8 mouse cellular contexts compared by ENCODE assay signal in genomic region chr6:50566997-50567255, GRCm38 (mm10). TPM values are rescaled to one million over a fixed set of nuclear protein-coding genes. Genes with fewer than 3 reads are reported as not detected.
DNase-seq lines count a peak whose midpoint lies in the region; ATAC-seq and TF ChIP-seq lines count a peak whose summit lies in the region.

No protein-coding gene starts in this region.

- intact Hi-C loops in left cerebral cortex, postnatal 36 days (cut with DNase I): loop anchor here (5.0 kb wide), 1 partner anchor 1305 kb away; the partner anchor contains the start of gene Tra2a
- intact Hi-C loops in left cerebral cortex, postnatal 4 days (cut with DNase I): no loop called here

- peak overlapping the region; percentile 69 for H3K4me3 ChIP-seq in liver, adult 2 months (ENCODE audit: insufficient read depth, low read depth, low read length)
- H3K4me3 ChIP-seq in embryonic facial prominence, embryonic 11.5 days (ENCODE audit: low read depth, low read length): peak overlapping the region; percentile 90
- H3K4me3 ChIP-seq in intestine, embryonic 15.5 days (replicated peaks): peak overlapping the region; percentile 87
- peak overlapping the region; percentile 82 for H3K4me3 ChIP-seq in neural tube, embryonic 13.5 days

- no peak for DNase-seq in liver, adult 2 months (ENCODE audit: extremely low read depth, low read depth, low spot score)
- DNase-seq in liver: no peak
- DNase-seq in embryonic facial prominence, embryonic 11.5 days (ENCODE audit: low spot score): no peak
- no peak for DNase-seq in left cerebral cortex, postnatal 36 days (ENCODE audit: low spot score in 2 of 2)
- DNase-seq in adrenal gland, adult (ENCODE audit: inconsistent age in 2 of 2, low spot score in 1 of 2): no peak
- DNase-seq in left cerebral cortex, postnatal 4 days: no peak

- no peak for TF ChIP-seq POLR2A in liver, adult 2 months (IDR thresholded peaks at IDR 0.05; ENCODE audit: extremely low read depth, insufficient read depth, low read length)

- no peak for ATAC-seq in embryonic facial prominence, embryonic 11.5 days (replicated peaks; ENCODE audit: insufficient number of reproducible peaks, low FRiP score, low TSS enrichment, low read depth)
- no peak for ATAC-seq in intestine, embryonic 15.5 days
- ATAC-seq in neural tube, embryonic 13.5 days (ENCODE audit: low read depth): no peak; the same call in 1 of the 2 replicates

- H3K79me2 ChIP-seq in liver, adult 2 months (ENCODE audit: control insufficient read depth, insufficient read depth, low read length): no peaks in the 10 kb centered on the region; the same call in 1 of the 2 replicates

- peak overlapping the region; percentile 76 for H3K9ac ChIP-seq in liver, adult 2 months (ENCODE audit: low read depth, low read length)
- peak overlapping the region; percentile 90 for H3K9ac ChIP-seq in embryonic facial prominence, embryonic 11.5 days (replicated peaks; ENCODE audit: low read length)
- peak overlapping the region; percentile 48 for H3K9ac ChIP-seq in intestine, embryonic 15.5 days
- H3K9ac ChIP-seq in neural tube, embryonic 13.5 days: peak overlapping the region; percentile 86

- H3K4me1 ChIP-seq in liver, adult 2 months (ENCODE audit: control insufficient read depth, insufficient read depth, low read length): 0 out of 2 replicates have a peak, but pooled peaks cover 2% of the 10 kb centered on the region
- H3K4me1 ChIP-seq in embryonic facial prominence, embryonic 11.5 days (ENCODE audit: control insufficient read depth, insufficient read depth, low read length): no peaks in the 10 kb centered on the region
- H3K4me1 ChIP-seq in intestine, embryonic 15.5 days (replicated peaks): no peaks in the 10 kb centered on the region
- H3K4me1 ChIP-seq in neural tube, embryonic 13.5 days (replicated peaks): peaks cover 14% of the 10 kb centered on the region

- no peaks in the 10 kb centered on the region for H3K27me3 ChIP-seq in liver, adult 2 months (ENCODE audit: control insufficient read depth, insufficient read depth, low read length)
- no peaks in the 10 kb centered on the region for H3K27me3 ChIP-seq in embryonic facial prominence, embryonic 11.5 days (ENCODE audit: control insufficient read depth, insufficient read depth, low read length)
- no peaks in the 10 kb centered on the region for H3K27me3 ChIP-seq in intestine, embryonic 15.5 days (replicated peaks)
- no peaks in the 10 kb centered on the region for H3K27me3 ChIP-seq in neural tube, embryonic 13.5 days

- H3K4me2 ChIP-seq in embryonic facial prominence, embryonic 11.5 days (ENCODE audit: low read depth, low read length): peak overlapping the region; percentile 71
- H3K4me2 ChIP-seq in intestine, embryonic 15.5 days (replicated peaks): peak overlapping the region; percentile 69
- H3K4me2 ChIP-seq in neural tube, embryonic 13.5 days: peak overlapping the region; percentile 61

- 1% methylated on average over 6 of the region's 6 CpGs for WGBS in liver, adult 2 months
- WGBS in embryonic facial prominence, embryonic 11.5 days: 18% methylated on average over 6 of the region's 6 CpGs
- WGBS in intestine, embryonic 15.5 days: 15% methylated on average over 6 of the region's 6 CpGs
- 21% methylated on average over 6 of the region's 6 CpGs for whole genome bisulfite sequencing in neural tube, embryonic 13.5 days

- peak overlapping the region; percentile 81 for H3K27ac ChIP-seq in liver, adult 2 months (replicated peaks; ENCODE audit: insufficient read depth, low read depth, low read length)
- H3K27ac ChIP-seq in embryonic facial prominence, embryonic 11.5 days (replicated peaks; ENCODE audit: low read depth, low read length): peak overlapping the region; percentile 52; the same call in 1 of the 2 replicates
- peak overlapping the region; percentile 79 for H3K27ac ChIP-seq in intestine, embryonic 15.5 days
- peak overlapping the region; percentile 84 for H3K27ac ChIP-seq in neural tube, embryonic 13.5 days (replicated peaks)

- no peaks in the 10 kb centered on the region for H3K9me3 ChIP-seq in embryonic facial prominence, embryonic 11.5 days (replicated peaks; ENCODE audit: control insufficient read depth, low read length)
- no peaks in the 10 kb centered on the region for H3K9me3 ChIP-seq in intestine, embryonic 15.5 days
- no peaks in the 10 kb centered on the region for H3K9me3 ChIP-seq in neural tube, embryonic 13.5 days

- peaks cover 11% of the 10 kb centered on the region for H3K36me3 ChIP-seq in liver, adult 2 months (ENCODE audit: control insufficient read depth, insufficient read depth, low read length)
- no peaks in the 10 kb centered on the region for H3K36me3 ChIP-seq in embryonic facial prominence, embryonic 11.5 days (replicated peaks; ENCODE audit: control insufficient read depth, insufficient read depth, low read depth, low read length)
- H3K36me3 ChIP-seq in intestine, embryonic 15.5 days: no peaks in the 10 kb centered on the region; the same call in 1 of the 2 replicates
- H3K36me3 ChIP-seq in neural tube, embryonic 13.5 days: peaks cover 14% of the 10 kb centered on the region

- no peak for TF ChIP-seq CTCF in liver, adult 2 months (IDR thresholded peaks at IDR 0.05; ENCODE audit: low read depth, low read length)

RNA-seq across cellular contexts. Expression of gene Cycs, which starts 0.6 kb away (rescaled TPM):
- 36.2 and 52.9 TPM in 2 replicates for total RNA-seq in liver, adult 2 months (2014; rRNA removed)
- 2.9 and 3.1 TPM in 2 replicates for polyA plus RNA-seq in liver, adult 2 months (2012; rRNA removed)
- polyA plus RNA-seq in embryonic facial prominence, embryonic 11.5 days (2014; fragmentation: Nextera tagmentation; extraction: Ambion mirVana): 74.2 and 85.2 TPM in 2 replicates
- 88.6 and 94.9 TPM in 2 replicates for polyA plus RNA-seq in intestine, embryonic 15.5 days (2015; fragmentation: Nextera tagmentation; extraction: Ambion mirVana)
- 87.9 and 88.2 TPM in 2 replicates for polyA plus RNA-seq in neural tube, embryonic 13.5 days (2015; fragmentation: Nextera tagmentation; extraction: Ambion mirVana)
- total RNA-seq in left cerebral cortex, postnatal 36 days (2021): 10 to 100 TPM; 37.7 to 39.3 TPM
- total RNA-seq in left cerebral cortex, postnatal 4 days (2021): 10 to 100 TPM; 32.3 to 35.4 TPM

RNA-seq across cellular contexts. Expression of gene 4921507P07Rik, which starts 29.5 kb away (rescaled TPM):
- 0.07 TPM in 1 of 2 replicates, not detected in the other for total RNA-seq in liver, adult 2 months (2014; rRNA removed)
- 0.05 TPM in 1 of 2 replicates, not detected in the other for polyA plus RNA-seq in liver, adult 2 months (2012; rRNA removed)
- polyA plus RNA-seq in embryonic facial prominence, embryonic 11.5 days (2014; fragmentation: Nextera tagmentation; extraction: Ambion mirVana): 0.71 and 0.87 TPM in 2 replicates
- 0.72 and 0.77 TPM in 2 replicates for polyA plus RNA-seq in intestine, embryonic 15.5 days (2015; fragmentation: Nextera tagmentation; extraction: Ambion mirVana)
- polyA plus RNA-seq in neural tube, embryonic 13.5 days (2015; fragmentation: Nextera tagmentation; extraction: Ambion mirVana): 1.7 and 2.1 TPM in 2 replicates
- under 1 TPM; 0.48 to 0.81 TPM for total RNA-seq in left cerebral cortex, postnatal 36 days (2021)
- 1 to 10 TPM; 1.4 TPM for total RNA-seq in left cerebral cortex, postnatal 4 days (2021)

Comparison
In these comparisons a context has a peak if more than half of its experiments do, and no peak if none do; other contexts are left out.
1. RNA of gene Cycs, which starts 0.6 kb away (polyA plus RNA-seq): 88.6 to 94.9 TPM in intestine, embryonic 15.5 days, 87.9 to 88.2 TPM in neural tube, embryonic 13.5 days and 74.2 to 85.2 TPM in embryonic facial prominence, embryonic 11.5 days; 2.9 to 3.1 TPM in liver, adult 2 months; every median in the first group is over 10 times any median in the second.
2. Peak in every context shown above with its lines, with median percentiles within 50 percentile points of each other: H3K27ac ChIP-seq, H3K4me3 ChIP-seq, H3K9ac ChIP-seq and H3K4me2 ChIP-seq.